Mouse (Mus musculus) heart, postnatal 25 days (tissue): Measurements from ENCODE around the gene Spn. TPM values are rescaled to one million over a fixed set of nuclear protein-coding genes. Genes with fewer than 3 reads are reported as not detected.
"Not testable (repeated sequence)": the region's sequence is repeated elsewhere in the genome, so short reads cannot be mapped to it uniquely, and the experiment has no call there.

Source experiments
- DNase-seq: peaks from one replicate; pipeline ENCODE4 v3.0.0; 2022; ENCODE audit warnings: low spot score
- intact Hi-C: fragments of 180-260 bp; cut with DNase I; formaldehyde crosslinking; loops from one replicate; pipeline ENCODE4 v1.15.1; 2025
- total RNA-seq, 2 experiments: library from RNA; stranded (reverse); gene quantifications; 2 replicates each; pipeline ENCODE4 v1.2.3; 2021

The Spn gene
- total RNA-seq, 2 experiments from 2014 or later: 0.36 to 0.56 TPM

- DNase-seq, intact Hi-C loops: not testable (repeated sequence)
These were observed 50.2 kb downstream of the Spn start, which contains the start of gene Zg16 for GRCm38 (mm10) chr7:127087278-127088010. Gene Zg16, minus strand, starts transcription at chr7:127087328.

GRCm38 (mm10) chr7:127085751-127086150, 51.9 kb downstream of the Spn start:
- DNase-seq, intact Hi-C loops: not testable (repeated sequence)

- intact Hi-C loops: no loop called here
- DNase-seq: no peak
These were observed 52.8 kb downstream of the Spn start for GRCm38 (mm10) chr7:127084794-127085193.

GRCm38 (mm10) chr7:127083689-127084088, 53.9 kb downstream of the Spn start:
- no peak for DNase-seq
- intact Hi-C loops: no loop called here

GRCm38 (mm10) chr7:127082995-127083394, 54.6 kb downstream of the Spn start:
- DNase-seq: no peak
- intact Hi-C loops: no loop called here

- no peak for DNase-seq
- intact Hi-C loops: no loop called here
These were observed 55.4 kb downstream of the Spn start for GRCm38 (mm10) chr7:127082271-127082670.

Other genes starting within 250 kb of the Spn start
- gene Tmem219, start 214.9 kb downstream of the Spn start, total RNA-seq: 10 to 100 TPM in 1 of 2 experiments, 1 to 10 TPM in 1; 7.6 to 11.5 TPM
- 1 to 10 TPM; 5.3 to 6.8 TPM for gene Kctd13, start 208.9 kb downstream of the Spn start, total RNA-seq
- gene Asphd1, start 188.2 kb downstream of the Spn start, total RNA-seq: not detected
- 10 to 100 TPM in 1 of 2 experiments, 1 to 10 TPM in 1; 8.3 to 11.4 TPM for gene Sez6l2, start 187.3 kb downstream of the Spn start, total RNA-seq
- gene Cdipt, start 161.9 kb downstream of the Spn start, total RNA-seq: 10 to 100 TPM; 52.0 to 56.6 TPM
- gene Cdiptos, start 161.7 kb downstream of the Spn start, total RNA-seq: under 1 TPM in 1 of 2 experiments, not detected in 1; 0.25 TPM
- 10 to 100 TPM; 44.9 to 47.3 TPM for gene Mvp, start 123.2 kb downstream of the Spn start, total RNA-seq
- gene Pagr1b, start 121.3 kb downstream of the Spn start, total RNA-seq: 1 to 10 TPM in 1 of 2 experiments, not detected in 1; 1.7 TPM
- gene Pagr1a, start 120.5 kb downstream of the Spn start, total RNA-seq: 10 to 100 TPM; 12.5 to 12.9 TPM
- 10 to 100 TPM; 21.5 to 22.6 TPM for gene Gm42742, start 116.7 kb downstream of the Spn start, total RNA-seq
- gene Prrt2, start 116.6 kb downstream of the Spn start, total RNA-seq: 1 to 10 TPM in 1 of 2 experiments, under 1 TPM in 1; 0.60 to 1.2 TPM
- 10 to 100 TPM; 66.7 to 69.1 TPM for gene Maz, start 110.8 kb downstream of the Spn start, total RNA-seq
- gene Kif22, start 95.4 kb downstream of the Spn start, total RNA-seq: 1 to 10 TPM; 1.7 to 2.3 TPM
- gene Zg16, start 50.5 kb downstream of the Spn start, total RNA-seq: not detected
- 1 to 10 TPM; 1.4 to 1.7 TPM for gene AI467606, start 46.5 kb downstream of the Spn start, total RNA-seq
- not detected for gene Qprt, start 15.6 kb downstream of the Spn start, total RNA-seq
- gene Cd2bp2, start 58.2 kb upstream of the Spn start, total RNA-seq: 10 to 100 TPM; 35.6 to 38.1 TPM
- gene Tbc1d10b, start 70.6 kb upstream of the Spn start, total RNA-seq: 10 to 100 TPM; 28.8 to 29.1 TPM
- gene Mylpf, start 71.1 kb upstream of the Spn start, total RNA-seq: 1 to 10 TPM in 1 of 2 experiments, under 1 TPM in 1; 0.99 to 2.9 TPM
- gene Zfp553, start 95.2 kb upstream of the Spn start, total RNA-seq: 1 to 10 TPM; 6.0 to 7.1 TPM
- gene Sept1, start 95.3 kb upstream of the Spn start, total RNA-seq: 1 to 10 TPM; 3.2 to 6.7 TPM
- 10 to 100 TPM; 17.1 to 20.9 TPM for gene Zfp771, start 106.5 kb upstream of the Spn start, total RNA-seq
- 10 to 100 TPM; 46.7 to 47.5 TPM for gene Dctpp1, start 122.9 kb upstream of the Spn start, total RNA-seq
- 10 to 100 TPM; 27.8 to 30.0 TPM for gene Sephs2, start 136.2 kb upstream of the Spn start, total RNA-seq
- gene Itgal, start 158.4 kb upstream of the Spn start, total RNA-seq: 1 to 10 TPM; 1.2 to 2.0 TPM
- gene Zfp768, start 207.8 kb upstream of the Spn start, total RNA-seq: 10 to 100 TPM; 35.4 to 41.3 TPM
- gene Zfp747, start 238.2 kb upstream of the Spn start, total RNA-seq: 1 to 10 TPM; 3.4 to 4.7 TPM
- 1 to 10 TPM; 2.2 to 2.3 TPM for gene 9130019O22Rik, start 249.3 kb upstream of the Spn start, total RNA-seq